Mouse (Mus musculus): ENCODE data around the gene Gm3435. TPM values are rescaled to one million over a fixed set of nuclear protein-coding genes. Genes with fewer than 3 reads are reported as not detected.
"Not testable (repeated sequence)": the region's sequence is repeated elsewhere in the genome, so short reads cannot be mapped to it uniquely, and the experiment has no call there.

Gene Gm3435
- polyA plus RNA-seq, 1 experiment from 2014 or later: 10.3 TPM

DNA sequence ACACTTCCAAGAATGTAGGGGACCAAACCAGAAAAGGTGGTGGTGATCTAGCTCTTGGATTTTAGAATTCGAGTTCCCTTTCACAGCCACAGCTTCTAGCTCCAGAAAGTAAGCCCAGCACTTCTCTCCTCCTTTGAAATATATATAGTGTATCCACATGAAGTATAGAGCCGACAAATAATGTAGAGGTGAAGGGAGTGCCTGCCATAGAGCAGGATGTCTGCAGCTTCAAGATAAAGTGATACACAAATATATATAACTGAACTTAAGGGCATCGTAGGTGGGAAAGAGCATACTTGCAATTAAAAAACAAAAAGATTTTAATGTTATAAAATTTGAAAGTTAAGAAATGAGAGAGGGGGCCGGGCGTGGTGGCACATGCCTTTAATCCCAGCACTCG lies 15.5 kb downstream of the Gm3435 start:
- H3K27me3 ChIP-seq (ENCODE audit: control insufficient read depth, insufficient read depth, low read depth, low read length); H3K4me2 ChIP-seq (ENCODE audit: low read length); H3K4me3 ChIP-seq (ENCODE audit: low read depth, low read length); H3K9me3 ChIP-seq (replicated peaks; ENCODE audit: control insufficient read depth, low read length, poor library complexity, severe bottlenecking); H3K36me3 ChIP-seq (ENCODE audit: control insufficient read depth, insufficient read depth, low read length); H3K27ac ChIP-seq (ENCODE audit: low read length); ATAC-seq; H3K9ac ChIP-seq (ENCODE audit: low read depth, low read length); H3K4me1 ChIP-seq (ENCODE audit: control insufficient read depth, insufficient read depth, low read length): not testable (repeated sequence)
- no CpG with 5 or more reads among the region's 6 CpGs for WGBS

DNA sequence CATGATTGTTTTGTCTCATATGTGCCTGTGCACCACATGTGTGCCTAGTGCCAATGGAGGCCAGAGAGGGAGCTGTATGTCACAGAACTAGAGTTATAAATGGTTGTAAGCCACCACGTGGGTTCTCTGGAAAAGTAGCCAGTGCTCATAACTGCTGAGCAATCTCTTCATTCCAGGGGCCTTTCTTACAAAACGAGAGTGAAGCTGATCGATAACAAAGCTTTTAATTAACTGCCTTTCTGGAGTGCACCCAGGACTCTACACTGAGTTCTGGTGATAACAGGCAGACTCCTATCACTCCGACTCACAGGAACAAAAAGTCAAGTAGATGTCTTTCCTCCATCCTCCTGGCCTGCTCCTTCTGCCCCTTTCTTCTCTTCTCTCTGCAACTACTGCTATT lies 21.4 kb downstream of the Gm3435 start:
- not testable (repeated sequence) for H3K4me1 ChIP-seq (ENCODE audit: control insufficient read depth, insufficient read depth, low read length); H3K36me3 ChIP-seq (ENCODE audit: control insufficient read depth, insufficient read depth, low read length); H3K9ac ChIP-seq (ENCODE audit: low read depth, low read length); ATAC-seq; H3K4me2 ChIP-seq (ENCODE audit: low read length); H3K27ac ChIP-seq (ENCODE audit: low read length); H3K4me3 ChIP-seq (ENCODE audit: low read depth, low read length); H3K9me3 ChIP-seq (replicated peaks; ENCODE audit: control insufficient read depth, low read length, poor library complexity, severe bottlenecking); H3K27me3 ChIP-seq (ENCODE audit: control insufficient read depth, insufficient read depth, low read depth, low read length)
- no CpG with 5 or more reads among the region's 4 CpGs for WGBS

GRCm38 (mm10) chr17:15040455-15040854 lies 30.5 kb downstream of the Gm3435 start:
- H3K4me1 ChIP-seq (ENCODE audit: control insufficient read depth, insufficient read depth, low read length); ATAC-seq; H3K9ac ChIP-seq (ENCODE audit: low read depth, low read length); H3K36me3 ChIP-seq (ENCODE audit: control insufficient read depth, insufficient read depth, low read length); H3K27ac ChIP-seq (ENCODE audit: low read length); H3K27me3 ChIP-seq (ENCODE audit: control insufficient read depth, insufficient read depth, low read depth, low read length); H3K4me3 ChIP-seq (ENCODE audit: low read depth, low read length); H3K4me2 ChIP-seq (ENCODE audit: low read length); H3K9me3 ChIP-seq (replicated peaks; ENCODE audit: control insufficient read depth, low read length, poor library complexity, severe bottlenecking): not testable (repeated sequence)
- WGBS: no CpG with 5 or more reads among the region's 3 CpGs

DNA sequence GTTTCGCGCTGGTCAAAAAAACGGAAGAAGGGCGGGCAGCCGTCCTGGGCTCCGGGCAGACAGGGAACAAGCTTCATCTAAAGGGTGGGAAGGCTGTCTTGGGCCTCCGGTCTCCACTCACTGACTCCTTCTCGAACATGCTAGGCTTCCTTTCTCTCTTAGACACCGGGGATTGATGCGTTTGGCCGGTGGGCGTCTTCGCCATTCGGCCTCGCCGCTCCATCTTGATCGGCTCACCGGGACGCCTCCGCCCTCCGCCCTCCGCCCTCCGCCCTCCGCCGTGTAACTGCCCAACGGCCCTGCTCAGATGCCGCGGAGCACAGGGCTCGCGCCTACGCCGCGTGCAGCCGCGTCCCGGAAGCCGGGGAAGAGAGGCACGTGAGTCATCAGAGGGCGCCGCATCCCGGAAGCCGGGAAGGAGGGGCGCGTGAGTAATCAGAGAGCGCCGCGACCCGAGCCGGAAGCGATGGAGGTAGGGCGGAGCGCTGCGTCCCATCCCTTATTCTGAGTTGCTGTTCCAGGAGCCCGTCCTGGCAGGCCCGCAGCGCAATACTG lies 31.3 kb downstream of the Gm3435 start, which contains the start of the genes Ermard, Tcte3 and Gm3448:
Gene Ermard (plus strand): TSS at position 34 of the 555 bp plus-strand sequence.
Gene Tcte3 (minus strand): TSS at position 314 of the 555 bp plus-strand sequence.
Gene Gm3448 (minus strand): TSS at position 363 of the 555 bp plus-strand sequence.
- not testable (repeated sequence) for H3K4me2 ChIP-seq (ENCODE audit: low read length); H3K27ac ChIP-seq (ENCODE audit: low read length); H3K36me3 ChIP-seq (ENCODE audit: control insufficient read depth, insufficient read depth, low read length); H3K27me3 ChIP-seq (ENCODE audit: control insufficient read depth, insufficient read depth, low read depth, low read length); H3K9me3 ChIP-seq (replicated peaks; ENCODE audit: control insufficient read depth, low read length, poor library complexity, severe bottlenecking); H3K4me3 ChIP-seq (ENCODE audit: low read depth, low read length); H3K9ac ChIP-seq (ENCODE audit: low read depth, low read length); H3K4me1 ChIP-seq (ENCODE audit: control insufficient read depth, insufficient read depth, low read length)
- ATAC-seq: peak; percentile 99
- WGBS: 0% methylated on average over 12 of the region's 56 CpGs

GRCm38 (mm10) chr17:15050338-15050737 lies 40.4 kb downstream of the Gm3435 start:
- H3K4me1 ChIP-seq (ENCODE audit: control insufficient read depth, insufficient read depth, low read length); H3K4me2 ChIP-seq (ENCODE audit: low read length); ATAC-seq; H3K27me3 ChIP-seq (ENCODE audit: control insufficient read depth, insufficient read depth, low read depth, low read length); H3K4me3 ChIP-seq (ENCODE audit: low read depth, low read length); H3K27ac ChIP-seq (ENCODE audit: low read length); H3K9me3 ChIP-seq (replicated peaks; ENCODE audit: control insufficient read depth, low read length, poor library complexity, severe bottlenecking); H3K9ac ChIP-seq (ENCODE audit: low read depth, low read length); H3K36me3 ChIP-seq (ENCODE audit: control insufficient read depth, insufficient read depth, low read length): not testable (repeated sequence)
- WGBS: no CpG with 5 or more reads among the region's 1 CpGs

DNA sequence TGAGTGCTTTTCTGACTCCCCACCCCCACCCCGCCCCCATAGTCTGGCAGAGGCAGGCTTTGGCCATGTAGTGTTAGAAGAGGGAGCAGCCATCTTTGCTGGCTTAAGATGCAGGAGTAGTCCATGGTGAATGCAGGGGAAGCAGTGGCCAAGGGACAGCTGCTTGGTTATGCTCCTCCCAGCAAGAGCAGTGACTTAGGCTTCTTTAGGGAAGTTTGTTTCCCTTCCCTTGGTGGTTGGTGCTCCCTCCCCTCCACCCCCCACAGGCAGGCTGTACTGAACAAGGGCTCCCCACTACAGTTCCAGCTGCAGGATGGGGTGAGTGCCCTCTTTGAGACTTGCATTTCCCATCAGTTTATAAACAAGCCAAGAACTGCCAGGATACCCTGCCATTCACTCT lies 42.8 kb downstream of the Gm3435 start:
- H3K9me3 ChIP-seq (replicated peaks; ENCODE audit: control insufficient read depth, low read length, poor library complexity, severe bottlenecking); H3K27ac ChIP-seq (ENCODE audit: low read length); H3K27me3 ChIP-seq (ENCODE audit: control insufficient read depth, insufficient read depth, low read depth, low read length); H3K9ac ChIP-seq (ENCODE audit: low read depth, low read length); H3K36me3 ChIP-seq (ENCODE audit: control insufficient read depth, insufficient read depth, low read length); H3K4me3 ChIP-seq (ENCODE audit: low read depth, low read length); H3K4me2 ChIP-seq (ENCODE audit: low read length); H3K4me1 ChIP-seq (ENCODE audit: control insufficient read depth, insufficient read depth, low read length); ATAC-seq: not testable (repeated sequence)
- 43% methylated on average over 1 of the region's 1 CpGs for WGBS

- H3K9me3 ChIP-seq (replicated peaks; ENCODE audit: control insufficient read depth, low read length, poor library complexity, severe bottlenecking); H3K9ac ChIP-seq (ENCODE audit: low read depth, low read length); H3K4me3 ChIP-seq (ENCODE audit: low read depth, low read length); H3K4me1 ChIP-seq (ENCODE audit: control insufficient read depth, insufficient read depth, low read length); H3K27ac ChIP-seq (ENCODE audit: low read length); H3K36me3 ChIP-seq (ENCODE audit: control insufficient read depth, insufficient read depth, low read length); ATAC-seq; H3K4me2 ChIP-seq (ENCODE audit: low read length); H3K27me3 ChIP-seq (ENCODE audit: control insufficient read depth, insufficient read depth, low read depth, low read length): not testable (repeated sequence)
- WGBS: over 99% methylated on average over 5 of the region's 8 CpGs
Observed at GRCm38 (mm10) chr17:15053183-15053828, 43.3 kb downstream of the Gm3435 start.

DNA sequence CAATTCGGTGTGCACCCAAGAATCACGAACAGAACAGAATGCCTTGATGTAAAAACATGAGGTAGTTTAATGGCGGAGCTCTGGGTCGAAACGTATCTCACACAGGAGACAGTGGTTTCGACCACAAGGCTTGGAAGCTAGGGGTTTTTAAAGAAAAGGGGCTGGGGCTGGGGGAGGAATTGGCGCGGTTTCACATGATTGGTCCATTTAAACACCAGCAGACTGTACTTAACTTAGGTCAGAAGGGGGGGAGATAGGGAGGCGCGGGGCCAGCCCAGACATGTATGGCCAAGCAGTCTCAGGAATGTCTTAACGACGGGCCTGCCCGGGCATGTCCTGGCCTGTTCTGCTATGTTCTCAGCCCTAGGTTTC lies 43.8 kb downstream of the Gm3435 start:
- H3K27me3 ChIP-seq (ENCODE audit: control insufficient read depth, insufficient read depth, low read depth, low read length); H3K4me1 ChIP-seq (ENCODE audit: control insufficient read depth, insufficient read depth, low read length); H3K9ac ChIP-seq (ENCODE audit: low read depth, low read length); ATAC-seq; H3K4me2 ChIP-seq (ENCODE audit: low read length); H3K9me3 ChIP-seq (replicated peaks; ENCODE audit: control insufficient read depth, low read length, poor library complexity, severe bottlenecking); H3K4me3 ChIP-seq (ENCODE audit: low read depth, low read length); H3K27ac ChIP-seq (ENCODE audit: low read length): not testable (repeated sequence)
- 91% methylated on average over 9 of the region's 13 CpGs for WGBS
- H3K36me3 ChIP-seq (ENCODE audit: control insufficient read depth, insufficient read depth, low read length): peaks cover 11% of the 10 kb centered on the region; the same call in 1 of the 2 replicates

- no peak overlapping the region for H3K9ac ChIP-seq (ENCODE audit: low read depth, low read length)
- H3K4me1 ChIP-seq (ENCODE audit: control insufficient read depth, insufficient read depth, low read length): no peaks in the 10 kb centered on the region
- ATAC-seq: no peak
- no peak overlapping the region for H3K4me3 ChIP-seq (ENCODE audit: low read depth, low read length)
- H3K36me3 ChIP-seq (ENCODE audit: control insufficient read depth, insufficient read depth, low read length): peaks cover 22% of the 10 kb centered on the region
- H3K4me2 ChIP-seq (ENCODE audit: low read length): no peak overlapping the region
- H3K27me3 ChIP-seq (ENCODE audit: control insufficient read depth, insufficient read depth, low read depth, low read length): no peaks in the 10 kb centered on the region
- H3K27ac ChIP-seq (ENCODE audit: low read length): no peak overlapping the region
- 92% methylated on average over 4 of the region's 4 CpGs for WGBS
- no peaks in the 10 kb centered on the region for H3K9me3 ChIP-seq (replicated peaks; ENCODE audit: control insufficient read depth, low read length, poor library complexity, severe bottlenecking)
Observed at GRCm38 (mm10) chr17:15055925-15056324, 45.9 kb downstream of the Gm3435 start.

All from midbrain, embryonic 16.5 days (tissue).